Mouse (Mus musculus): ENCODE results near the gene Rxfp3.
"Not testable (repeated sequence)": the region's sequence is repeated elsewhere in the genome, so short reads cannot be mapped to it uniquely, and the experiment has no call there.

Gene Rxfp3

GRCm38 (mm10) chr15:11036535-11037375 lies 1.0 kb downstream of the Rxfp3 start:
- intact Hi-C loops (cut with DNase I) = loop anchor here (5.0 kb wide), 1 partner anchor 114 kb away; no protein-coding TSS in a partner anchor

GRCm38 (mm10) chr15:11035947-11036474 lies 1.8 kb downstream of the Rxfp3 start:
- intact Hi-C loops (cut with DNase I) = loop anchor here (5.0 kb wide), 1 partner anchor 114 kb away; no protein-coding TSS in a partner anchor

GRCm38 (mm10) chr15:11030188-11030587 lies 7.6 kb downstream of the Rxfp3 start:
- intact Hi-C loops (cut with DNase I) = no loop called here

GRCm38 (mm10) chr15:11026801-11027561 lies 10.8 kb downstream of the Rxfp3 start:
- intact Hi-C loops (cut with DNase I) = no loop called here

- intact Hi-C loops (cut with DNase I) = no loop called here
Measured at GRCm38 (mm10) chr15:11014931-11015330, 22.9 kb downstream of the Rxfp3 start.

GRCm38 (mm10) chr15:11010976-11011548 lies 26.7 kb downstream of the Rxfp3 start:
- intact Hi-C loops (cut with DNase I) = no loop called here

- intact Hi-C loops (cut with DNase I) = no loop called here
Measured at GRCm38 (mm10) chr15:11008756-11009155, 29.0 kb downstream of the Rxfp3 start.

- intact Hi-C loops (cut with DNase I) = no loop called here
Measured at GRCm38 (mm10) chr15:11004646-11005045, 33.1 kb downstream of the Rxfp3 start.

GRCm38 (mm10) chr15:11003791-11004190 lies 34.0 kb downstream of the Rxfp3 start:
- intact Hi-C loops (cut with DNase I) = no loop called here

GRCm38 (mm10) chr15:11000421-11000820 lies 37.4 kb downstream of the Rxfp3 start, which contains the start of gene Slc45a2:
Gene Slc45a2 (plus strand): TSS chr15:11000721.
- intact Hi-C loops (cut with DNase I) = no loop called here

- intact Hi-C loops (cut with DNase I) = no loop called here
Measured at GRCm38 (mm10) chr15:10999832-11000231, 38.0 kb downstream of the Rxfp3 start.

- intact Hi-C loops (cut with DNase I) = loop anchor here (5.0 kb wide), 1 partner anchor 69 kb away; no protein-coding TSS in a partner anchor
Measured at GRCm38 (mm10) chr15:10991566-10991965, 46.2 kb downstream of the Rxfp3 start.

- intact Hi-C loops (cut with DNase I) = loop anchor here (5.0 kb wide), 1 partner anchor 68 kb away; no protein-coding TSS in a partner anchor
Measured at GRCm38 (mm10) chr15:10990411-10990810, 47.4 kb downstream of the Rxfp3 start.

- intact Hi-C loops (cut with DNase I) = not testable (repeated sequence)
Measured at GRCm38 (mm10) chr15:10986477-10986876, 51.3 kb downstream of the Rxfp3 start.

- intact Hi-C loops (cut with DNase I) = no loop called here
Measured at GRCm38 (mm10) chr15:10985756-10986155, 52.0 kb downstream of the Rxfp3 start.
